Mouse (Mus musculus) G1E (cell line): Measurements from ENCODE around the gene Ints5. TPM values are rescaled to one million over a fixed set of nuclear protein-coding genes. Genes with fewer than 3 reads are reported as not detected.

Experiments used
- ATAC-seq: 2 replicates; pipeline ENCODE4 v1.8.0; 2016; ENCODE audit warnings: mild to moderate bottlenecking; ENCODE audit not compliant: insufficient number of reproducible peaks, poor library complexity, low FRiP score, severe bottlenecking; ENCODE audit errors: extremely low read depth
- DNase-seq: peaks from one replicate; pipeline ENCODE4 v3.0.0; 2012; ENCODE audit warnings: low spot score
- H3K27me3 ChIP-seq: 2 replicates; pipeline ENCODE4 v1.6.1; 2012; ENCODE audit warnings: mild to moderate bottlenecking, low read length, inconsistent platforms; ENCODE audit not compliant: insufficient read depth
- H3K36me3 ChIP-seq: replicated peaks from 2 replicates; pipeline ENCODE3; 2012; ENCODE audit warnings: mild to moderate bottlenecking, inconsistent platforms
- H3K4me1 ChIP-seq: 2 replicates; pipeline ENCODE4 v1.6.1; 2012; ENCODE audit warnings: low read depth, low read length, inconsistent platforms, mixed read lengths; ENCODE audit not compliant: insufficient read depth
- H3K4me3 ChIP-seq: 2 replicates; pipeline ENCODE4 v1.5.1; 2012; ENCODE audit warnings: low read depth, mild to moderate bottlenecking, inconsistent platforms, low read length, moderate library complexity, mixed read lengths
- H3K9me3 ChIP-seq: replicated peaks from 2 replicates; pipeline ENCODE4 v1.6.1; 2012; ENCODE audit warnings: inconsistent platforms
- CTCF ChIP-seq: IDR thresholded peaks from 2 replicates; pipeline ENCODE4 v1.5.1; 2012; ENCODE audit warnings: low read depth, low read length, inconsistent platforms, mixed read lengths
- GATA1 ChIP-seq: IDR thresholded peaks from 2 replicates; pipeline ENCODE4 v1.6.1; 2012; ENCODE audit warnings: borderline replicate concordance, low read length, inconsistent platforms, mixed read lengths
- GATA2 ChIP-seq: IDR thresholded peaks from 2 replicates; pipeline ENCODE4 v1.6.1; 2012; ENCODE audit warnings: low read depth, low read length, inconsistent platforms, borderline replicate concordance
- POLR2AphosphoS5 ChIP-seq: IDR thresholded peaks from 2 replicates; pipeline ENCODE4 v1.6.1; 2012; ENCODE audit warnings: low read depth, low read length, inconsistent platforms; ENCODE audit not compliant: insufficient replicate concordance
- TAL1 ChIP-seq: conservative IDR thresholded peaks from 2 replicates; pipeline ENCODE4 v1.6.1; 2012; ENCODE audit warnings: low read depth, low read length, inconsistent platforms, mixed read lengths
- polyA plus RNA-seq: library from polyadenylated mRNA; stranded (reverse); fragments of >175 nt; gene quantifications from 2 replicates; pipeline ENCODE4 v1.2.3, GENCODE M21; 2012
- total RNA-seq, 2 experiments: library from RNA; stranded (forward) in 1 of 2; stranded (reverse) in 1 of 2; fragments of 200-1000 nt in 1 of 2; fragments of >200 nt in 1 of 2; fragmentation: Nextera tagmentation in 1 of 2; gene quantifications; 2 replicates each; pipeline ENCODE4 v1.2.3; 2014 to 2017

Ints5 gene
- total and polyA plus RNA-seq, 3 experiments: 16.6 to 64.0 (median 35.7) TPM

DNA sequence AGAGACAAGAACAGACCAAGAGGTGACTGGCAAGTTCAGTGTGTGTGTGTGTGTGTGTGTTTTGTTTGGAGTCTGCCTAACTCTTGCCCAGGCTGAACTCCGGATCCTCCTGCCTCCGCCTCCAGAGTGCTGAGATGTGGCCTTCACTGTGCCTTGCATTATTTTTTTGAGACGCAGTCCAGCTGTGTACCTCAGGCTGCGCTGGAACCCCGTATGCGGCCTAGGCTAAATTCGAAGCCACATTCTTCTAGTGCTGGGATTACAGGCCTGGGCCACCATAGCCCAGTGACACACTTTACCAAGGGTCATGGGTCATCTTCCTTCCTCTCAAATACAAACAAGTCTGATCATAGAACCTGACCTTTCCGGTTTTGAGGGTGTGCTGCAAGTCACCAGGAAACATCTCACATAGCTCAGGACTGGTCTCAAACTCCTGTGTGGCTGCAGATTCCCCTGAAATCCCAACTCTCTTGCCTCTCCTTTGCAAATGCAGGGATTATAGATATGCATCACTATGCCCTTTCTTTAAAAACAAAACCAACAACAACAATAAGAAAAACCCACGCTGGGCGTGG lies 20.5 kb upstream of the Ints5 start:
- no peak for ATAC-seq
- peaks cover 50% of the 10 kb centered on the region for H3K36me3 ChIP-seq
- no peaks in the 10 kb centered on the region for H3K9me3 ChIP-seq
- TF ChIP-seq GATA2 (no peak), CTCF (no peak), TAL1 (no peak), GATA1 (no peak), POLR2AphosphoS5 (no peak)
- DNase-seq: no peak
- H3K27me3 ChIP-seq: no peaks in the 10 kb centered on the region
- peaks cover 42% of the 10 kb centered on the region for H3K4me1 ChIP-seq
- peak overlapping the region; percentile 99 for H3K4me3 ChIP-seq

DNA sequence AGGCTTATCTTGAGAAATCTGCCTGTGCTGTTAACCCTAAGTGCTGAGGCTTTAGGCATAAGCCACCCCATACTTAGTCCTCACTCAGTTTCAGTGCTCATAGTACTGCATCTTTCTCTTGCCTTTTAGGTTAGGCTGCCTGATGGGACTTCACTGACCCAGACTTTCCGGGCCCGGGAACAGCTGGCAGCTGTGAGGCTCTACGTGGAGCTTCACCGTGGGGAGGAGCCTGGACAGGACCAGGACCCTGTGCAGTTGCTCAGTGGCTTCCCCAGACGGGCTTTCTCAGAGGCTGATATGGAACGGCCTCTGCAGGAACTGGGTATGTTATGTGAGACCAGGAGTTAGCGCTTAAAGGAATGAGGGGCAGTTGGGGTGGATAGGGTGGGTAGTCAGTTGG lies 17.8 kb upstream of the Ints5 start:
- no peak for TF ChIP-seq POLR2AphosphoS5
- no peak for TF ChIP-seq GATA1
- TF ChIP-seq TAL1: no peak
- no peak for TF ChIP-seq GATA2
- TF ChIP-seq CTCF: no peak
- no peaks in the 10 kb centered on the region for H3K27me3 ChIP-seq
- peaks cover 60% of the 10 kb centered on the region for H3K4me1 ChIP-seq
- no peaks in the 10 kb centered on the region for H3K9me3 ChIP-seq
- ATAC-seq: no peak
- no peak for DNase-seq
- no peak overlapping the region for H3K4me3 ChIP-seq
- peaks cover 71% of the 10 kb centered on the region for H3K36me3 ChIP-seq

DNA sequence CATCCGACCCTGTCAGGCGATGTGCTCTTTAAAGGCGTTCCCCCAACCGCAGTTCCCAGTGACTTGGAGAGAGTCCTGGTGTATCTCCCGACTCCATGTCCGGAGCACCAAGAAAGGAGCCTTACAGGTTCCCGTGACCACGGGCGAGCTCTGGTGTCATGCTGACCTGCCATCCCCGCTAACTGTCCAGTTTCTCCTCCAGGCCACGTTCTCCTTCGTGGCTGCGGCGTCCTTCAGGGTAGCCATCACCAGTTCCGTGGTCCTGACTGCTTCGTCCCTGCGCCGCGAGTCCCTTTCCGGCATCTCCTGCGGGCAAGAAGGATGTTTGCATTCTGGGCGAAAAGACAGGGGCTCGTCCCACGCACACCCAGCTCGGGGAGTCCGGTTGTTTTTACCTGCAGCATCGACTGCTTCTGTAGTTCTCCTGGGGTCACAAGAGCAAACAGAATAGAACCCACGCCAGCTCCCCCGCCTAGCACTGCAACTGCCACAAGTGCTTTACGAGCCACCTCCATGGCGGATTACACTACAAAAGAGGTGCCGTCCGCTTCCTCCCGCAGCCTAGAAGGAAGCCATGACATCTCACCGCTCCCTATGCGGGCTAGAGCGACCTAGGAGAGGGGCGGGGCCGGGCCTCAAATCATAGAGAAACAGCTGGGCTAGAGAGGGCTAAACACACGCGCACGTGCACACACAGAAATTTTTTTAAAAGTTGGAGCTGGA lies 12.3 kb upstream of the Ints5 start, which contains the start of gene Uqcc3:
TSS of gene Uqcc3 (minus strand) at position 613 of the 723 bp plus-strand sequence.
- Histone ChIP-seq H3K9me3 (no peaks in the 10 kb centered on the region), H3K4me1 (peaks cover 33% of the 10 kb centered on the region), H3K27me3 (no peaks in the 10 kb centered on the region), H3K4me3 (peak within 1 kb of the TSS; percentile 87), H3K36me3 (peaks cover 39% of the 10 kb centered on the region)
- TF ChIP-seq POLR2AphosphoS5: no peak
- no peak for TF ChIP-seq GATA2
- TF ChIP-seq TAL1: no peak
- TF ChIP-seq CTCF: no peak
- no peak for TF ChIP-seq GATA1
- peak; percentile 88 for ATAC-seq
- DNase-seq: peak; percentile 75

DNA sequence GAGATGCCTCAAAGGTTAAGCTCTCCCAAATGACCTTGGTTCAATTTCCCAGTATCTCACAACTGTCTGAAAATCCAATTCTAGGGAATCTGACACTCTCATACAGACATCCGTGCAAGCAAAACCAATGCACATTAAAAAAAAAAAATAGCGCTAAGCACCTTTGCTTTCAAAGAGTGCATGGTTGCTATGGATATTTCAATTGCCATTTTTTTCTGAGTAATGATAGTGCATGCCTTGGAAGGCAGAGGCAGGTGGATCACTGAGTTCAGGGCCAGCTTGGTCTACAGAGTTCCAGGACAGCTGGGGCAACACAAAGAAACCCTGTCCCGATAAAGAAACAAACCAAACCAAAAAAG lies 11.8 kb upstream of the Ints5 start:
- no peak for ATAC-seq

DNA sequence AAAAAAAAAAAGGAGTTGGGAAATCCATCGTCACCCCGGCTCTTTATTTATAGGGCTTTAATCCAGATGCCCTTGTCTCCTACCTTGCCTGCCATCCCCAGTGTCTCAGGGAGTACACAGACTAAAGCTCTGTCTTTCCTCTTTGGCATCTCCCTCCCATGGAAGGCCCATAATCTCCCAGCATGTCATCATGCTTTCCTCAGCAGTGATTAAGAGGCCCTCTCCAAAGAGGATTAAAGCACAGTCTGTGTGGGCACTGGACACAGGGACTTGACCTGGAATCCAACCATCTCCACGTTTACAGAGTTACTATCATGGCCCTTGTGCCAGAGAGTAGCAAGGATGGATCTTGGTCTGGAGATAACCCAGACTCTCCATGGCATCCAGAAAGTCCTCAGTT lies 9.2 kb upstream of the Ints5 start, which contains the start of the genes Lbhd1 and Gm49403:
TSS of gene Lbhd1 (plus strand) at position 117 of the 400 bp plus-strand sequence.
TSS of gene Gm49403 (plus strand) at position 315 of the 400 bp plus-strand sequence.
- no peak for TF ChIP-seq GATA2
- no peak for TF ChIP-seq POLR2AphosphoS5
- no peak for TF ChIP-seq TAL1
- TF ChIP-seq GATA1: no peak
- TF ChIP-seq CTCF: no peak

More for the DNA sequence above, 11.8 kb upstream of the Ints5 start:
- no peak for DNase-seq
- Histone ChIP-seq H3K4me3 (peak overlapping the region; percentile 87), H3K4me1 (peaks cover 33% of the 10 kb centered on the region), H3K9me3 (no peaks in the 10 kb centered on the region), H3K36me3 (peaks cover 34% of the 10 kb centered on the region), H3K27me3 (no peaks in the 10 kb centered on the region)
- no peak for TF ChIP-seq POLR2AphosphoS5
- no peak for TF ChIP-seq TAL1
- TF ChIP-seq GATA1: no peak
- TF ChIP-seq CTCF: no peak
- no peak for TF ChIP-seq GATA2

DNA sequence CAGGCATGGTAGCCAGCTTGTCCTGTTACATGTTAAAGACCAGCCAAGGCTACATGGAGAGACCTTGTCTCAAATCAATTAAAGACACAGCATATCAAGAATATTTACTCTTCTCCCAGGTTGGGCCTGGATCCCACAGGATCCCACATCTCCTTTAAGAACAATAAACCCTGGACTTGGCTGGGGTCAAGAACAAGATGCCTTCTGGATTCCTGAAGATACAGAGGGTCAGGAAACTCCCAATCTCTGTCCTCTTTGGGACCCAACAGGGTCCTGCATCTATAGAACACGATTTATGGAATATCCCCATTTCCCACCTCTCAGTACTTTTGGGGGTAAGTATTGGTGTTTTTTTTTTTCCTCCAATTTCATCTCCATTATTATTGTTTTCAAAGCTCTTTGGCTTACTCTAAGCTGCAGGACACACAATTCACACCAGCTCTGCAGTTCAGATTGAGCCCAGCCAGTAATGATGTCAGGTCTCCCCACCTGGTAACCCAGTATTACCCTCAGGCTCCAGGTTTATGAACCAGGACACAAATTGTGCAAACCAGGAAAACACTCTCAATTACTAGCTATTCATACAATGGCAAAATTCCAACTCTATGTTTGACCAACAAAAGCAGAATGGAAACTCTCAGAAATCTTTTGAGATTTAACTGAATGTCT lies 5.8 kb upstream of the Ints5 start:
- TF ChIP-seq CTCF (no peak), POLR2AphosphoS5 (peak; percentile 30; the same call in 1 of the 2 replicates)
- Histone ChIP-seq H3K4me3 (peak overlapping the region; percentile 78; the same call in 1 of the 2 replicates), H3K36me3 (peaks cover 27% of the 10 kb centered on the region), H3K4me1 (peaks cover 39% of the 10 kb centered on the region), H3K27me3 (no peaks in the 10 kb centered on the region), H3K9me3 (no peaks in the 10 kb centered on the region)
- no peak for ATAC-seq
- DNase-seq: no peak

More for the DNA sequence above, 9.2 kb upstream of the Ints5 start, which contains the start of the genes Lbhd1 and Gm49403:
- Histone ChIP-seq H3K4me3 (no peak within 1 kb of the TSS), H3K4me1 (peaks cover 39% of the 10 kb centered on the region), H3K27me3 (no peaks in the 10 kb centered on the region), H3K9me3 (no peaks in the 10 kb centered on the region), H3K36me3 (peaks cover 16% of the 10 kb centered on the region)
- ATAC-seq: no peak
- DNase-seq: no peak
